Mouse (Mus musculus) hindbrain, embryonic 15.5 days (tissue): ENCODE data around the gene 4933427I04Rik. TPM values are rescaled to one million over a fixed set of nuclear protein-coding genes. Genes with fewer than 3 reads are reported as not detected.

ENCODE experiments used
- ATAC-seq: fragments of 200-750 bp; cut with Nextera tagmentation; 2 replicates; pipeline ENCODE4 v1.8.0; 2017; ENCODE audit warnings: low read depth, moderate number of reproducible peaks, moderate TSS enrichment; ENCODE audit not compliant: low FRiP score
- H3K27ac ChIP-seq: fragments of 300-500 bp; sonication (generic); replicated peaks from 2 replicates; pipeline ENCODE4 v1.5.1; 2015; ENCODE audit warnings: mild to moderate bottlenecking, inconsistent platforms
- H3K27me3 ChIP-seq: fragments of 300-500 bp; sonication (generic); 2 replicates; pipeline ENCODE4 v1.6.1; 2015; ENCODE audit warnings: control low read depth, inconsistent platforms
- H3K36me3 ChIP-seq: fragments of 300-500 bp; sonication (generic); 2 replicates; pipeline ENCODE4 v1.6.1; 2015; ENCODE audit warnings: control low read depth, inconsistent platforms
- H3K4me1 ChIP-seq: fragments of 300-500 bp; sonication (generic); replicated peaks from 2 replicates; pipeline ENCODE4 v1.6.1; 2015; ENCODE audit warnings: control low read depth, inconsistent platforms
- H3K4me2 ChIP-seq: fragments of 300-500 bp; sonication (generic); 2 replicates; pipeline ENCODE4 v1.6.1; 2015; ENCODE audit warnings: moderate library complexity, mild to moderate bottlenecking, inconsistent platforms
- H3K4me3 ChIP-seq: fragments of 300-500 bp; sonication (generic); 2 replicates; pipeline ENCODE4 v1.5.1; 2015; ENCODE audit warnings: mild to moderate bottlenecking, inconsistent platforms
- H3K9ac ChIP-seq: fragments of 300-500 bp; sonication (generic); 2 replicates; pipeline ENCODE4 v1.6.1; 2015; ENCODE audit warnings: inconsistent platforms
- H3K9me3 ChIP-seq: fragments of 300-500 bp; sonication (generic); 2 replicates; pipeline ENCODE4 v1.6.1; 2016; ENCODE audit warnings: control low read depth, inconsistent platforms
- WGBS: fragments of 180-500 bp; shearing (Covaris S2); methylation state at CpG from one replicate; pipeline ENCODE4 v1.1.7; 2015; 5-methylcytosine and 5-hydroxymethylcytosine counted together
- polyA plus RNA-seq: library from polyadenylated mRNA; unstranded; fragments of >200 nt; fragmentation: Nextera tagmentation; extraction: Ambion mirVana; gene quantifications from 2 replicates; pipeline ENCODE4 v1.2.1, GENCODE M21; 2015

4933427I04Rik gene
- polyA plus RNA-seq, 1 experiment from 2014 or later, result 0.16 TPM

- 8% methylated on average over 5 of the region's 5 CpGs for WGBS
- H3K4me3 ChIP-seq, result no peak overlapping the region
- H3K36me3 ChIP-seq, result no peaks in the 10 kb centered on the region
- H3K4me1 ChIP-seq, result peaks cover 4% of the 10 kb centered on the region
- no peaks in the 10 kb centered on the region for H3K9me3 ChIP-seq
- no peak for ATAC-seq
- H3K4me2 ChIP-seq, result no peak overlapping the region
- H3K27me3 ChIP-seq, result no peaks in the 10 kb centered on the region
- no peak overlapping the region for H3K9ac ChIP-seq
- H3K27ac ChIP-seq, result no peak overlapping the region
Measured at GRCm38 (mm10) chr4:123898696-123899095, 39.2 kb downstream of the 4933427I04Rik start.

DNA sequence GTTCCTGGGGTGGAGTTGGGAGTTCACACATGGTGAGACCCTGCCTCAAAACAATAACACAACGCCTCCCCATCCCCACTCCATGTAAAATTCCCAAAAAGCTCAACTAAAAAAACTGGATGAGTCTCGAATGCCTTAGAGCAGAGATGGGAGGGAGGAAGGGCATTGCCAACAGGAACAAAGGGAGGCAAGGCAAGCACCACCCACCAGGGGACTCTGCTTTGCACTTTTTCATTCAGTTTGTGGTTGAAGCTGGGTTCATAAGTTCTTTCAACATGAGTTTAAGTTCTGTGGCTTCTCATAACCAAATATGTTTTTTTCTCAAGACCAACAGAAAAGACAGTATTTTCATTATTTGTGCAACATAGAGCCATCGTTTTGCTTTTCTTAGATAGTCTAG, 44.0 kb downstream of the 4933427I04Rik start:
- H3K9ac ChIP-seq, result no peak overlapping the region
- peaks cover 21% of the 10 kb centered on the region for H3K4me1 ChIP-seq
- ATAC-seq, result no peak
- no peaks in the 10 kb centered on the region for H3K27me3 ChIP-seq
- WGBS, result 87% methylated on average over 3 of the region's 3 CpGs
- no peak overlapping the region for H3K27ac ChIP-seq
- H3K36me3 ChIP-seq, result no peaks in the 10 kb centered on the region
- no peaks in the 10 kb centered on the region for H3K9me3 ChIP-seq
- H3K4me2 ChIP-seq, result no peak overlapping the region; the same call in 1 of the 2 replicates
- H3K4me3 ChIP-seq, result no peak overlapping the region

GRCm38 (mm10) chr4:123904333-123905125, 45.0 kb downstream of the 4933427I04Rik start, which contains the start of gene Mycbp:
TSS of gene Mycbp (plus strand) at chr4:123904832.
- H3K4me1 ChIP-seq, result peaks cover 21% of the 10 kb centered on the region
- H3K4me3 ChIP-seq, result peak within 1 kb of the TSS; percentile 89

DNA sequence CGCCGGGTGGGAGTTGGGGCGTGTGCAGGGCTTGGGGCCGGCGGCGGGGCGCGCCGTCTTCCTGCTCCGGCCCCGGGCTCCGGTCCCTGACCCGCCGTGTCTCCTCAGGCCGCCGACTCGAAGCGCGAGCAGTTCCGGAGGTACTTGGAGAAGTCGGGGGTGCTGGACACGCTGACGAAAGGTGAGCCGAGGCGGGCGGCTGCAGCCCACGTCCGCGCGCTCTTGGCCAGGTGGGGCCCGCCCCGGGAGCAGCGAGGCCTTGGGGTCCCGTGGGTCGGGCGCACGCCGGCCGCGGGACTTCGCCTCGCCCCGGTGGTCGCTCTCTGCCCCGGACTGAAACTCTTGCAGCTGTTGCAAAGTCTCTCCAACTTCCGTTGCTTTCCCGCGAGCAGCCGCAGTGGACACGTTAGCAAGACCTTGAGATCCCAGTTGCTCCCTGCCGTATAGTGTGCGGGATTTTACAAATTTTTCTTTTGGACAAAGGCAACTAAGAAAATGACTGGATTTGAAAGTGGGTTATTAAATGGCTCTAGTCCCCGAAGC, 45.7 kb downstream of the 4933427I04Rik start:
- WGBS, result under 1% methylated on average over 53 of the region's 53 CpGs

More at GRCm38 (mm10) chr4:123904333-123905125, 45.0 kb downstream of the 4933427I04Rik start, which contains the start of gene Mycbp:
- peak within 1 kb of the TSS; percentile 79 for H3K9ac ChIP-seq
- ATAC-seq, result peak; percentile 100
- peak within 1 kb of the TSS; percentile 80 for H3K27ac ChIP-seq
- H3K4me2 ChIP-seq, result peak within 1 kb of the TSS; percentile 92
- no peaks in the 10 kb centered on the region for H3K27me3 ChIP-seq
- 0 out of 2 replicates have a peak, but pooled peaks cover 6% of the 10 kb centered on the region for H3K36me3 ChIP-seq
- WGBS, result under 1% methylated on average over 49 of the region's 49 CpGs
- no peaks in the 10 kb centered on the region for H3K9me3 ChIP-seq

GRCm38 (mm10) chr4:123911503-123911902, 52.0 kb downstream of the 4933427I04Rik start:
- Histone ChIP-seq H3K36me3 (peaks cover 10% of the 10 kb centered on the region; the same call in 1 of the 2 replicates), H3K4me1 (peaks cover 17% of the 10 kb centered on the region), H3K9me3 (no peaks in the 10 kb centered on the region), H3K4me2 (no peak overlapping the region), H3K27ac (no peak overlapping the region), H3K9ac (no peak overlapping the region), H3K27me3 (no peaks in the 10 kb centered on the region), H3K4me3 (no peak overlapping the region)
- 95% methylated on average over 4 of the region's 4 CpGs for WGBS
- no peak for ATAC-seq

More for the DNA sequence above, 45.7 kb downstream of the 4933427I04Rik start:
- no peak for ATAC-seq
- Histone ChIP-seq H3K27me3 (no peaks in the 10 kb centered on the region), H3K9ac (peak overlapping the region; percentile 79), H3K9me3 (no peaks in the 10 kb centered on the region), H3K4me3 (peak overlapping the region; percentile 89), H3K4me2 (peak overlapping the region; percentile 92), H3K4me1 (peaks cover 21% of the 10 kb centered on the region), H3K36me3 (0 out of 2 replicates have a peak, but pooled peaks cover 6% of the 10 kb centered on the region), H3K27ac (peak overlapping the region; percentile 80)

DNA sequence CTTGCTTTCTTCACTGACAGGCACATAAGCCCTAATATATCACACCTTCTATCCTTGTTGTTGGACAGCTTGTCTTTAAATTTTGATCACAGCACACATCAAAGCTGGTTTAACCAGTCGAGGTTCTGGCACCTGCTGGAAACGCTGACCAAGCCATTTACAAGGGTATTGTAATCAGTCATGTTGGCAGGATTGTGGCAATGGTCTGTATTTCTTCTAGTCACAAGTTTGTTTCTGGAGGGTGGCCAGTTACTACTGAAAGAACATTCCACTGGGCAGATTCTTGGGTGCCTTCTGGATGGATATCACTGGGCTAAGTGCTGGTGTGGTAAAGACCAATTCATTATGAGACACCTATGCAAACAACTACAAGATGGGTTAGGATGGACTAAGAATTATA, 53.0 kb downstream of the 4933427I04Rik start:
- WGBS, result 68% methylated on average over 2 of the region's 2 CpGs
- Histone ChIP-seq H3K36me3 (peaks cover 10% of the 10 kb centered on the region; the same call in 1 of the 2 replicates), H3K9me3 (no peaks in the 10 kb centered on the region), H3K27ac (no peak overlapping the region), H3K4me3 (no peak overlapping the region), H3K9ac (no peak overlapping the region), H3K4me2 (no peak overlapping the region), H3K4me1 (peaks cover 18% of the 10 kb centered on the region), H3K27me3 (no peaks in the 10 kb centered on the region)
- ATAC-seq, result no peak

Other genes with a start within 250 kb of the 4933427I04Rik start
- gene Macf1, start 175.3 kb upstream of the 4933427I04Rik start, polyA plus RNA-seq, result 69.2 and 71.9 TPM in 2 replicates
- gene Ndufs5, start 141.5 kb upstream of the 4933427I04Rik start, polyA plus RNA-seq, result 457 and 489 TPM in 2 replicates
- gene Akirin1, start 109.3 kb upstream of the 4933427I04Rik start, polyA plus RNA-seq, result 79.8 and 82.1 TPM in 2 replicates
- 1.6 and 1.9 TPM in 2 replicates for gene Rhbdl2, start 71.8 kb upstream of the 4933427I04Rik start, polyA plus RNA-seq
- 34.2 and 44.3 TPM in 2 replicates for gene Mycbp, start 45.2 kb downstream of the 4933427I04Rik start, polyA plus RNA-seq
- gene Rragc, start 57.8 kb downstream of the 4933427I04Rik start, polyA plus RNA-seq, result 44.9 and 47.8 TPM in 2 replicates
- gene 4930535I16Rik, start 58.3 kb downstream of the 4933427I04Rik start, polyA plus RNA-seq, result not detected in 2 replicates